Mouse (Mus musculus) CH12.LX (cell line): Measurements from ENCODE around the gene Dnajc16. TPM values are rescaled to one million over a fixed set of nuclear protein-coding genes. Genes with fewer than 3 reads are reported as not detected.

Experiments
- DNase-seq: peaks from one replicate; pipeline ENCODE4 v3.0.0-alpha.2; 2013; ENCODE audit errors: extremely low read depth
- H3K27ac ChIP-seq: 2 replicates; pipeline ENCODE4 v1.5.1; 2012; ENCODE audit warnings: low read depth, mild to moderate bottlenecking, control low read depth, moderate library complexity; ENCODE audit not compliant: insufficient read depth
- H3K27me3 ChIP-seq: replicated peaks from 2 replicates; pipeline ENCODE3; 2012; ENCODE audit warnings: inconsistent platforms
- H3K36me3 ChIP-seq, 2 experiments: replicated peaks in 1 of 2; 2 replicates each; pipeline versions ENCODE3 to v1.6.1; 2012; ENCODE audit warnings: inconsistent platforms in 1 of 2, low read length in 1 of 2, mild to moderate bottlenecking in 1 of 2, mixed read lengths in 1 of 2, moderate library complexity in 1 of 2; ENCODE audit not compliant: control insufficient read depth in 1 of 2, insufficient read depth in 1 of 2
- H3K4me1 ChIP-seq, 2 experiments: 2 replicates each; pipeline ENCODE4 v1.6.1; 2012; ENCODE audit warnings: inconsistent platforms in 1 of 2, moderate library complexity in 1 of 2; ENCODE audit not compliant: insufficient read depth in 2 of 2, control insufficient read depth in 1 of 2
- H3K4me2 ChIP-seq: 2 replicates; pipeline ENCODE4 v1.6.1; 2012; ENCODE audit warnings: low read depth, mild to moderate bottlenecking, control low read depth; ENCODE audit not compliant: poor library complexity, insufficient read depth, severe bottlenecking
- H3K4me3 ChIP-seq, 3 experiments: fragments of 150-350 bp in 1 of 3; sonication (generic) in 1 of 3; replicated peaks in 1 of 3; 2 replicates each; pipeline versions ENCODE3 to v1.5.1; 2011 to 2012; ENCODE audit warnings: low read depth in 2 of 3, low read length in 2 of 3, mild to moderate bottlenecking in 2 of 3, moderate library complexity in 2 of 3, control low read depth in 1 of 3, improper control_type of control experiment in 1 of 3, inconsistent platforms in 1 of 3, mixed read lengths in 1 of 3; ENCODE audit not compliant: poor library complexity in 1 of 3
- H3K79me2 ChIP-seq: replicated peaks from 2 replicates; pipeline ENCODE4 v1.6.1; 2012; ENCODE audit warnings: mild to moderate bottlenecking, moderate library complexity; ENCODE audit not compliant: control insufficient read depth, poor library complexity, insufficient read depth, severe bottlenecking; ENCODE audit errors: extremely low read depth
- H3K9ac ChIP-seq: 2 replicates; pipeline ENCODE4 v1.6.1; 2012; ENCODE audit warnings: low read depth, mild to moderate bottlenecking, control low read depth, moderate library complexity; ENCODE audit not compliant: insufficient read depth
- H3K9me3 ChIP-seq: replicated peaks from 2 replicates; pipeline ENCODE3; 2012; ENCODE audit warnings: low read length, inconsistent platforms, mixed read lengths
- CHD1 ChIP-seq: IDR thresholded peaks from 2 replicates; pipeline ENCODE4 v1.6.1; 2012; ENCODE audit warnings: low read depth, low read length, improper control_type of control experiment, inconsistent platforms
- CHD2 ChIP-seq: IDR thresholded peaks from 2 replicates; pipeline ENCODE4 v1.6.1; 2011; ENCODE audit warnings: low read length, improper control_type of control experiment
- CTCF ChIP-seq, 2 experiments: IDR thresholded peaks in 1 of 2; conservative IDR thresholded peaks in 1 of 2; 2 replicates each; pipeline ENCODE4 v1.5.1; 2011 to 2012; ENCODE audit warnings: low read depth in 2 of 2, low read length in 2 of 2, improper control_type of control experiment in 1 of 2, inconsistent platforms in 1 of 2, mild to moderate bottlenecking in 1 of 2, moderate library complexity in 1 of 2
- MAX ChIP-seq: IDR thresholded peaks from 2 replicates; pipeline ENCODE4 v1.6.1; 2011; ENCODE audit warnings: low read length, improper control_type of control experiment
- MXI1 ChIP-seq: IDR thresholded peaks from 2 replicates; pipeline ENCODE4 v1.6.1; 2011; ENCODE audit warnings: mild to moderate bottlenecking, low read depth, low read length, improper control_type of control experiment
- MYC ChIP-seq: IDR thresholded peaks from 2 replicates; pipeline ENCODE4 v1.6.1; 2011; ENCODE audit warnings: low read depth, mild to moderate bottlenecking, improper control_type of control experiment, low read length
- PAX5 ChIP-seq: IDR thresholded peaks from 2 replicates; pipeline ENCODE4 v1.6.1; 2012; ENCODE audit warnings: low read length, inconsistent platforms, mixed read lengths
- POLR2AphosphoS2 ChIP-seq: IDR thresholded peaks from 2 replicates; pipeline ENCODE4 v1.6.1; 2011; ENCODE audit warnings: low read depth, low read length, improper control_type of control experiment
- RAD21 ChIP-seq: IDR thresholded peaks from 2 replicates; pipeline ENCODE4 v1.6.1; 2011; ENCODE audit warnings: low read depth, mild to moderate bottlenecking, low read length, improper control_type of control experiment, moderate library complexity
- RCOR1 ChIP-seq: conservative IDR thresholded peaks from 2 replicates; pipeline ENCODE4 v1.6.1; 2012; ENCODE audit warnings: low read depth, mild to moderate bottlenecking, inconsistent platforms, low read length, improper control_type of control experiment
- SIN3A ChIP-seq: IDR thresholded peaks from 2 replicates; pipeline ENCODE4 v1.6.1; 2012; ENCODE audit warnings: low read length, improper control_type of control experiment, inconsistent platforms
- SMC3 ChIP-seq: IDR thresholded peaks from 2 replicates; pipeline ENCODE4 v1.6.1; 2011; ENCODE audit warnings: low read depth, low read length, improper control_type of control experiment
- TBP ChIP-seq: conservative IDR thresholded peaks from 2 replicates; pipeline ENCODE4 v1.6.1; 2011; ENCODE audit warnings: low read depth, low read length, improper control_type of control experiment
- UBTF ChIP-seq: IDR thresholded peaks from 2 replicates; pipeline ENCODE4 v1.6.1; 2012; ENCODE audit warnings: low read depth, mild to moderate bottlenecking, inconsistent platforms, low read length, improper control_type of control experiment, moderate library complexity
- USF1 ChIP-seq: IDR thresholded peaks from 2 replicates; pipeline ENCODE4 v1.6.1; 2014; ENCODE audit warnings: low read depth, mild to moderate bottlenecking, inconsistent platforms, low read length, improper control_type of control experiment
- ZC3H11A ChIP-seq: IDR thresholded peaks from 2 replicates; pipeline ENCODE4 v1.6.1; 2012; ENCODE audit warnings: low read depth, mild to moderate bottlenecking, inconsistent platforms, low read length, improper control_type of control experiment
- ZMIZ1 ChIP-seq: IDR thresholded peaks from 2 replicates; pipeline ENCODE4 v1.6.1; 2012; ENCODE audit warnings: low read depth, mild to moderate bottlenecking, inconsistent platforms, low read length, improper control_type of control experiment
- dilution Hi-C: fragments of 300-500 bp; cut with MboI; formaldehyde crosslinking; loops from 2 replicates; pipeline ENCODE4 v1.14.3; 2020; ENCODE audit warnings: low sequenced_read_pairs; ENCODE audit not compliant: extremely low pct_unique_long_range_greater_than_20kb, extremely low pct_ligation_motif_present
- in situ Hi-C: fragments of 300-500 bp; cut with MboI; formaldehyde crosslinking; loops from 3 replicates; pipeline ENCODE4 v1.14.3; 2019; ENCODE audit warnings: low sequenced_read_pairs, low pct_ligation_motif_present, low pct_unique_long_range_greater_than_20kb, mixed read lengths
- polyA plus RNA-seq: library from polyadenylated mRNA; unstranded; fragments of >175 nt; gene quantifications from 2 replicates; pipeline ENCODE4 v1.2.1, GENCODE M21; 2012; ENCODE audit warnings: low read depth; ENCODE audit not compliant: insufficient read length
- total RNA-seq, 2 experiments: library from RNA; depleted of rRNA; stranded (reverse); fragments of 300-350 nt in 1 of 2; fragments of >200 nt in 1 of 2; gene quantifications; 2 replicates each; pipeline ENCODE4 v1.2.3; 2012 to 2014

Dnajc16 gene
- total and polyA plus RNA-seq, 3 experiments, result 3.1 to 7.4 (median 5.9) TPM

DNA sequence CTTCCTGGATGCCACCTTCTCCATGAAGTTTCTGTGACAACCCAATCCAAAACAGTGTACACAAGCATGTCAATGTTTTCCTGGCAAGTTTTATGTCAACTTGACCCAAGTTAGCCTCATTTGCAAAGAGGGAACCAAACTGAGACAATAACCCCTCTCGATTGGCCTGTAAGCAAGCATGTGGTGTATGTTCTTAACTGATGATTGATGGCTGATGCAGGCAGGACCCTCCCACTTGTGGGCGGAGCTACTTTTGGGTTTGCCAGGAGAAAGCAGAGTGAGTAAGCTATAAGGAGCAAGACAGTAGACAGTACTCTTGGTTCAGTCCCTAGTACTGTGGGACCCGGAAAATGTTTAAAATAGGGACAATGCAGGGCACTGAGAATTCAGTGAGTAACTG, 32.2 kb upstream of the Dnajc16 start:
- H3K4me2 ChIP-seq, result no peak overlapping the region
- H3K4me1 ChIP-seq, result peaks cover 0 to 5% of the 10 kb centered on the region in 2 experiments; a peak in 2 of 4 replicates
- dilution Hi-C loops (no loop called here), in situ Hi-C loops (no loop called here)
- H3K9ac ChIP-seq, result no peak overlapping the region
- no peak overlapping the region for H3K27ac ChIP-seq
- peak; percentile 32 for DNase-seq
- no peaks in the 10 kb centered on the region for H3K27me3 ChIP-seq
- no peaks in the 10 kb centered on the region for H3K9me3 ChIP-seq
- no peaks in the 10 kb centered on the region for H3K79me2 ChIP-seq
- TF ChIP-seq TBP (no peak), MYC (no peak)
- peaks cover 0 to 3% of the 10 kb centered on the region in 2 experiments for H3K36me3 ChIP-seq
- H3K4me3 ChIP-seq, result no peak overlapping the region

GRCm38 (mm10) chr4:141822089-141822488, 31.4 kb upstream of the Dnajc16 start:
- peaks cover 0 to 5% of the 10 kb centered on the region in 2 experiments for H3K36me3 ChIP-seq
- no peak overlapping the region for H3K9ac ChIP-seq
- DNase-seq, result no peak
- no peak overlapping the region for H3K4me2 ChIP-seq
- H3K27me3 ChIP-seq, result no peaks in the 10 kb centered on the region
- H3K4me1 ChIP-seq, result peaks cover 0 to 3% of the 10 kb centered on the region in 2 experiments; a peak in 1 of 4 replicates
- TF ChIP-seq CTCF (conservative IDR thresholded peaks at IDR 0.05 in 1 of 2, IDR thresholded peaks at IDR 0.05 in 1 of 2; ENCODE audit: low read depth in 2 of 2, low read length in 2 of 2), result peak in 1 of 2 experiments; percentile 55; a peak in 2 of 4 replicates
- TF ChIP-seq PAX5, result no peak
- no peak for TF ChIP-seq UBTF
- peak; percentile 21; the same call in 1 of the 2 replicates for TF ChIP-seq SMC3
- in situ Hi-C loops (no loop called here), dilution Hi-C loops (no loop called here)
- no peak overlapping the region for H3K4me3 ChIP-seq
- no peaks in the 10 kb centered on the region for H3K9me3 ChIP-seq
- H3K79me2 ChIP-seq, result no peaks in the 10 kb centered on the region
- H3K27ac ChIP-seq, result no peak overlapping the region

DNA sequence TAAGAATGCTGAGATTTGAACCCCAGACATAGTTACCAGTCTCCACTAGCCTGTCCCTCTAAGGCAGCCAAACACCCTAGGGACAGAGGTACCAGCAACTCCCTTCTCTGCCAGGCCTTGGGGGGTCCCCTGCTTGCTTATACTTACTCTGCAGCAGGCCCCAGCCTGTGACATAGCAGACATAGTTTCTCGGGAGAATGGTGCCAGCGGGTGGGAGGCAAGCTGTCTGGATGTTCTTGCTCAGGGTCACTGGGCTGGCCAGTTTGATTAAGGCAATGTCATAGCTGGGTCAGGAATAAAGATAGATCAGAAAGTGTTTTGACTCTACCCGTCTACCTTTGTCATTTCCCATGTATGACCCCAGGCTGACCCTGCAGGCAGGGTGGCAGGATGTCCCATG, 30.4 kb upstream of the Dnajc16 start:
- no peak overlapping the region for H3K4me2 ChIP-seq
- TF ChIP-seq CHD2 (no peak), USF1 (no peak), POLR2AphosphoS2 (no peak), RCOR1 (no peak), PAX5 (no peak), MXI1 (no peak), CHD1 (no peak), UBTF (no peak), MAX (no peak), RAD21 (no peak), SIN3A (no peak), ZC3H11A (no peak), ZMIZ1 (no peak)
- H3K9me3 ChIP-seq, result no peaks in the 10 kb centered on the region
- no peak overlapping the region for H3K27ac ChIP-seq
- no peak overlapping the region for H3K4me3 ChIP-seq
- no peak overlapping the region for H3K9ac ChIP-seq
- no peak for DNase-seq
- H3K36me3 ChIP-seq, result peaks cover 0 to 7% of the 10 kb centered on the region in 2 experiments
- dilution Hi-C loops, result no loop called here
- in situ Hi-C loops, result no loop called here
- peaks cover 0 to 3% of the 10 kb centered on the region in 2 experiments; a peak in 1 of 4 replicates for H3K4me1 ChIP-seq
- H3K27me3 ChIP-seq, result no peaks in the 10 kb centered on the region
- H3K79me2 ChIP-seq, result no peaks in the 10 kb centered on the region
